In genomic region chr11:3946386-3946785, GRCm38 (mm10) we compare ENCODE assay signal across 20 mouse cellular contexts. TPM values are rescaled to one million over a fixed set of nuclear protein-coding genes. Genes with fewer than 3 reads are reported as not detected.
"Had no signal": no experiment of that assay in that cellular context is flagged by ENCODE, and none has a peak within 500 bp of the region (broad histone marks: within the 10 kb centered on the region; RNA-seq: fewer than 3 reads in every experiment).

No protein-coding gene starts in this region.

- H3K9me3 ChIP-seq: midbrain, embryonic 13.5 days; midbrain, embryonic 15.5 days; neural tube, embryonic 12.5 days; stomach, embryonic 15.5 days had no signal

- H3K9ac ChIP-seq: lung, embryonic 14.5 days; midbrain, embryonic 13.5 days; midbrain, embryonic 15.5 days; neural tube, embryonic 12.5 days; stomach, embryonic 15.5 days had no signal

- H3K4me1 ChIP-seq: midbrain, embryonic 13.5 days; midbrain, embryonic 15.5 days; neural tube, embryonic 12.5 days; stomach, embryonic 15.5 days had no signal

- H3K36me3 ChIP-seq: midbrain, embryonic 13.5 days; midbrain, embryonic 15.5 days; neural tube, embryonic 12.5 days; stomach, embryonic 15.5 days had no signal

- H3K27ac ChIP-seq: macrophage; midbrain, embryonic 13.5 days; midbrain, embryonic 15.5 days; neural tube, embryonic 12.5 days; stomach, embryonic 15.5 days; stomach, postnatal 0 days had no signal

- DNase-seq: lung, adult 18-20 months; lung, embryonic 14.5 days; lung, postnatal 10 days; lung, postnatal 36 days; right cerebral cortex, postnatal 14 days; thymus, adult 2 months; thymus, postnatal 25 days; thymus, postnatal 4 days had no signal

- H3K27me3 ChIP-seq: midbrain, embryonic 15.5 days; neural tube, embryonic 12.5 days; stomach, embryonic 15.5 days had no signal

- H3K4me3 ChIP-seq: megakaryocyte, embryonic 14.5 days; midbrain, embryonic 13.5 days; midbrain, embryonic 15.5 days; neural tube, embryonic 12.5 days; stomach, embryonic 15.5 days had no signal

RNA-seq across cellular contexts. Expression of gene 4930556J24Rik, which starts 30.2 kb away (rescaled TPM):
- total RNA-seq: megakaryocyte progenitor cell, adult 5-6 weeks; monocyte, adult 5-6 weeks; neutrophil, adult 5-6 weeks had no signal
- polyA plus RNA-seq: macrophage; midbrain, embryonic 11.5 days; spleen, adult 2 months; thymus, adult 2 months had no signal

RNA-seq across cellular contexts. Expression of gene Gal3st1, which starts 37.0 kb away (rescaled TPM):
- total RNA-seq: neutrophil, adult 5-6 weeks had no signal
- polyA plus RNA-seq: macrophage; midbrain, embryonic 11.5 days had no signal
